Mouse (Mus musculus): ENCODE results near the gene Eif1b. TPM values are rescaled to one million over a fixed set of nuclear protein-coding genes. Genes with fewer than 3 reads are reported as not detected.

Eif1b gene
- total and polyA plus RNA-seq, 3 experiments = 30.1 to 75.9 (median 56.8) TPM

GRCm38 (mm10) chr9:120492400-120493351 lies 644 bp downstream of the Eif1b start (continued):
- TF ChIP-seq MYC (IDR thresholded peaks at IDR 0.05; ENCODE audit: low read depth, low read length) (no peak), UBTF (IDR thresholded peaks at IDR 0.05; ENCODE audit: low read depth, low read length) (0 out of 2 replicates have a peak, but pooled peaks have one; percentile 57), SIN3A (IDR thresholded peaks at IDR 0.05; ENCODE audit: low read length) (no peak; the same call in 1 of the 2 replicates), MAX (IDR thresholded peaks at IDR 0.05; ENCODE audit: low read length) (peak; percentile 55; the same call in 1 of the 2 replicates), POLR2A (IDR thresholded peaks at IDR 0.05; ENCODE audit: low read depth, low read length) (peak; percentile 65), MAFK (IDR thresholded peaks at IDR 0.05; ENCODE audit: insufficient replicate concordance, low read length) (no peak), POLR2AphosphoS2 (IDR thresholded peaks at IDR 0.05; ENCODE audit: low read depth, low read length) (no peak), TCF12 (IDR thresholded peaks at IDR 0.05; ENCODE audit: low read depth, low read length) (peak; percentile 65; the same call in 1 of the 2 replicates), JUND (conservative IDR thresholded peaks at IDR 0.05; ENCODE audit: low read depth, low read length) (no peak), TBP (conservative IDR thresholded peaks at IDR 0.05; ENCODE audit: low read depth, low read length) (no peak), MXI1 (IDR thresholded peaks at IDR 0.05; ENCODE audit: low read depth, low read length) (peak; percentile 59; the same call in 1 of the 2 replicates), NELFE (IDR thresholded peaks at IDR 0.05; ENCODE audit: low read depth, low read length) (peak; percentile 78), SMC3 (IDR thresholded peaks at IDR 0.05; ENCODE audit: low read depth, low read length) (no peak), ZC3H11A (IDR thresholded peaks at IDR 0.05; ENCODE audit: low read depth, low read length) (no peak), IRF4 (IDR thresholded peaks at IDR 0.05; ENCODE audit: low read depth, low read length) (peak; percentile 38; the same call in 1 of the 2 replicates), CHD1 (IDR thresholded peaks at IDR 0.05; ENCODE audit: low read depth, low read length) (no peak), NRF1 (IDR thresholded peaks at IDR 0.05; ENCODE audit: low read depth, low read length) (peak; percentile 61), RCOR1 (conservative IDR thresholded peaks at IDR 0.05; ENCODE audit: low read depth, low read length) (no peak), EP300 (IDR thresholded peaks at IDR 0.05; ENCODE audit: low read length) (no peak), CTCF (conservative IDR thresholded peaks at IDR 0.05 in 1 of 2, IDR thresholded peaks at IDR 0.05 in 1 of 2; ENCODE audit: low read depth in 2 of 2, low read length in 2 of 2) (no peak), CHD2 (IDR thresholded peaks at IDR 0.05; ENCODE audit: low read length) (no peak)

- in situ Hi-C loops (cut with MboI; ENCODE audit: low pct_ligation_motif_present, low pct_unique_long_range_greater_than_20kb, low sequenced_read_pairs) = no loop called here
- Histone ChIP-seq H3K36me3 (replicated peaks in 1 of 2; ENCODE audit: control insufficient read depth in 1 of 2, insufficient read depth in 1 of 2, low read length in 1 of 2) (peaks cover 22 to 37% of the 10 kb centered on the region in 2 experiments), H3K9me3 (replicated peaks; ENCODE audit: low read length) (no peaks in the 10 kb centered on the region), H3K4me3 (replicated peaks in 1 of 3; ENCODE audit: low read depth in 2 of 3, low read length in 2 of 3, poor library complexity in 1 of 3) (peak overlapping the region; percentile 35 to 90 (median 74)), H3K27ac (ENCODE audit: insufficient read depth, low read depth) (no peak overlapping the region), H3K79me2 (replicated peaks; ENCODE audit: control insufficient read depth, extremely low read depth, insufficient read depth, poor library complexity, severe bottlenecking) (no peaks in the 10 kb centered on the region; the same call in 1 of the 2 replicates), H3K27me3 (replicated peaks) (no peaks in the 10 kb centered on the region), H3K9ac (ENCODE audit: insufficient read depth, low read depth) (peak overlapping the region; percentile 97; the same call in 1 of the 2 replicates), H3K4me2 (ENCODE audit: insufficient read depth, low read depth, poor library complexity, severe bottlenecking) (peak overlapping the region; percentile 97), H3K4me1 (ENCODE audit: control insufficient read depth in 1 of 2, insufficient read depth in 2 of 2) (peaks cover 0 to 13% of the 10 kb centered on the region in 2 experiments; a peak in 3 of 4 replicates)
- no peak for DNase-seq (ENCODE audit: extremely low read depth)
- dilution Hi-C loops (cut with MboI; ENCODE audit: extremely low pct_ligation_motif_present, extremely low pct_unique_long_range_greater_than_20kb, low sequenced_read_pairs) = no loop called here
- TF ChIP-seq RAD21 (IDR thresholded peaks at IDR 0.05; ENCODE audit: low read depth, low read length) (no peak), CTCF (conservative IDR thresholded peaks at IDR 0.05 in 1 of 2, IDR thresholded peaks at IDR 0.05 in 1 of 2; ENCODE audit: low read depth in 2 of 2, low read length in 2 of 2) (no peak), TCF12 (IDR thresholded peaks at IDR 0.05; ENCODE audit: low read depth, low read length) (no peak), MYC (IDR thresholded peaks at IDR 0.05; ENCODE audit: low read depth, low read length) (no peak), ZNF384 (IDR thresholded peaks at IDR 0.05; ENCODE audit: low read depth, low read length) (no peak), BHLHE40 (IDR thresholded peaks at IDR 0.05; ENCODE audit: low read depth, low read length) (no peak), UBTF (IDR thresholded peaks at IDR 0.05; ENCODE audit: low read depth, low read length) (no peak), MAZ (IDR thresholded peaks at IDR 0.05; ENCODE audit: low read depth, low read length) (no peak), ZC3H11A (IDR thresholded peaks at IDR 0.05; ENCODE audit: low read depth, low read length) (no peak), RCOR1 (conservative IDR thresholded peaks at IDR 0.05; ENCODE audit: low read depth, low read length) (no peak), MAFK (IDR thresholded peaks at IDR 0.05; ENCODE audit: insufficient replicate concordance, low read length) (no peak), POLR2AphosphoS2 (IDR thresholded peaks at IDR 0.05; ENCODE audit: low read depth, low read length) (no peak), ZKSCAN1 (IDR thresholded peaks at IDR 0.05; ENCODE audit: borderline replicate concordance, low read depth, low read length) (no peak), PAX5 (IDR thresholded peaks at IDR 0.05; ENCODE audit: low read length) (no peak), ZMIZ1 (IDR thresholded peaks at IDR 0.05; ENCODE audit: low read depth, low read length) (no peak), ETS1 (conservative IDR thresholded peaks at IDR 0.05; ENCODE audit: low read depth, low read length) (no peak), KAT2A (IDR thresholded peaks at IDR 0.05; ENCODE audit: insufficient replicate concordance, low read length) (no peak), USF1 (IDR thresholded peaks at IDR 0.05; ENCODE audit: low read depth, low read length) (no peak), HCFC1 (IDR thresholded peaks at IDR 0.05; ENCODE audit: low read depth, low read length) (no peak), NRF1 (IDR thresholded peaks at IDR 0.05; ENCODE audit: low read depth, low read length) (no peak)
Measured at GRCm38 (mm10) chr9:120493781-120494180, 1.7 kb downstream of the Eif1b start.

All from CH12.LX (cell line).